Mouse (Mus musculus): Measurements from ENCODE around the gene Snapc4. TPM values are rescaled to one million over a fixed set of nuclear protein-coding genes. Genes with fewer than 3 reads are reported as not detected.

Snapc4 gene
- 37.3 and 48.9 TPM in 2 replicates for polyA plus RNA-seq (2012; rRNA removed; ENCODE audit: low replicate concordance)

DNA sequence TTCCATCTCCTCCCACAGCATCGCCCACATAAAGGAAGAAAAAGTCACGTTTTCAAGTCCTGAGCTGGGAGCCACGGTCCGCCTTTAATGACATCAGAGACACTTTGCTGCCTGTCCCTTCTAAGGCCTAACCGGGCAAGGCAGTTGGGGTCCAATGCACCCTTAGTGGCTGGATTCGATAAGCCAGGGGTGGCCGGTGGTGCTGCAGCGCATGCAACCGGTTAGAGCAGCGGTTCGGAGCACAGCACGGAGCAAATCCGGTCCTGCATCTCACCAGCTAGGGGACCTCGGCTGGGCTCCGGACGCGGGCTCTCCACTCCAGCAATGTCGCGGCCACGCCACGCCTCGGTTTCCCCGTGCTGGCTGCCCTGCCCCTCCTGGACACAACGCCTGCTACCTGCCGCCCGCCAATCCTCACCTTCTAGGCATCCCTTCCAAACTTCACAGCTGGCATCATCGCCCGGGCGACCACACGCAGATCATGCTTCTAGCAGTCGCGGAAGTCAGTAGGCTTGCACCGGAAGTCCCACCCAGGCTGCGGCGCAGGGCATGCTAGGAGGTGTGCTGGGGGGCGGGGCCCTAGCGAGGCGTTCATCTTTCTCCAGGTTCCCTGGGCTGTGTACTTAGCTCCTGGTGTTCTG, at the start of gene Snapc4:
Gene Snapc4, minus strand, starts transcription at position 523 of the 641 bp plus-strand sequence.

DNA sequence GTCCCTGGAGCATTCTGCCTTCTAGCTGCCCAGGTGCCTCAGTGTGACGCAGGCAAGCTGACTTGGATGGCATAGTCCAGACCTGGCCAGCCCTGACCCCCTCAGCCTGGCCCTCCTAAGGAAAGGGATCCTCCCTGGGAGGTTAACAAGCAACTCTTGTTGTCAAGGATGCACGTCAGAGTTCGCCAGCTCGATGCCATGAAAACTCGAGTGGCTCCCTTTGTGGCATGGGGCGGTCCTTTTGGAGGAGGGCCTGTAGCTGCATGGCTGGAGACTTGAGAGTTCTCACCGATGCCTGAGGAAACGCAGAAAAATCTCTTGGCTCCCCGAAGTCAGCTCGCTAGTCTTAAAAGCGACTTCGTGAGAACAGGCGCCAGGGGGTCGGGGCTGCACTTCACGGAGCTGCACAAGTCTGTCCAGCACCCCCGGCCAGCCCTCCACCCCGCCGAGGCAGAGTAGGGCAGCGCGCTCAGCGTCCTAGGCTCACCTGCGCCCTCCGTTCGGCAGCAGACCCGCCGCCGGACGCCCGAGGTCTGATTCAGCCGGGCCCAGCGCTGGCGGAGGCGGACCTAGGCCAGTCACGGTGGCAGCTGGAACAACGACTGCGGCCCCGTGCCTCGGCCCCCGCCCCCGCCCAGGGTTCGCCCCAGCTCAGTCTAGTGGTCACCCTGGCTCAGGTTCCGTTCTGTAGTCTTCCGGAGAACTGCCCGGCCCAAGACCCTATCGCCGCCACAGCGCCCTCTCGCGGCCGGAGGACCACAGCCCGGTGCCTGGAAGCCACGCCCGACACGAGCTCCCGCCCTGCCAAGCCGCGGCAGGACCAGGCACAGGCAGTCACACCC, 28.3 kb upstream of the Snapc4 start, which contains the start of gene Inpp5e:
Gene Inpp5e, minus strand, starts transcription at position 689 of the 842 bp plus-strand sequence.

DNA sequence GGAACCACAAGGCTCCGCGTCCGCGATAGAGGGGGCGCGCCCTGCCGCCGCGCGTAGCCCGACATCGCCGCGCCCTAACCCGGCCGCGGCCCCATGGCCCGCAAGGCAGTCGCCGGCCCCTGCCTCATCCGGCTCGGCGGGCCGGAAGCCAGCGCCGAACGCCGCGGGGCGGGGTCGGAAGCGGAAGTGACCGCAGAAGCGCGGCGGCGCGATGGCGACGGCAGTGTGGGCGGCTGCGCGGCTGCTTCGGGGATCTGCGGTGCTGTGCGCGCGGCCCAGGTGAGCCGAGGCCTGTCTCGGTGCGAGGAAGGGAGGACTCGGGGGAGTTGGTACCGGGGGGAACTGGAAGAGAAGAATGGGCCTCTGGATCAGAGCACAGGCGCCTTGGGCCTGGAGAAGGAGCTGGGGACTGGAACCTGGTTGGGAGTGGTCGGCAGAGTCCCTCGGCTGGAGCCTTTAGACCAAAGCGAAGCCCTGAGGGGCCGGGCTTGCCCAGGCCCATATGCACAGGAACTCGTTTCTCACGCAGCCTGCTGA, 8.8 kb upstream of the Snapc4 start, which contains the start of the genes Entr1 and Pmpca:
Gene Entr1, minus strand, starts transcription at position 163 of the 537 bp plus-strand sequence.
Gene Pmpca, plus strand, starts transcription at position 186 of the 537 bp plus-strand sequence.

DNA sequence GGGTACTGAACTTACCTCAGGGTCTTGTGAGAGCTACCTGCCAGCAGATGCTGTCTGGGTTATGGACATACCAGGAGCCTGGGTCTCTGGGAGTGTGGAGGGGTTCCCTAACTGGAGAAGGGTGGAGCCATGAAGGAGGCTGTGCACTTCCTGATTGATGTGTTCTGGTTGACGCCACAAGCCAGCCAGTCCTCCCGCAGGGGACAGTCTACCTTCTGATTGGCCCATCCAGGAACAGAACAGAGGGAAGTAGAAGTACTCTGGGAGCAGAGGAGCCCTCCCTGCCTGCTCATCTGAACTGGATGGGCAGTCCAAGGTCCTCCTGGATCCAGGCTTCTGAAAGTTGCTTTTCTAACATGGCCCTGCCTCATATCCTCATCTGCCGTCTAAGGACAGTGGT, 19.7 kb downstream of the Snapc4 start, which contains the start of gene Card9:
Gene Card9, minus strand, starts transcription at position 147 of the 400 bp plus-strand sequence.

DNA sequence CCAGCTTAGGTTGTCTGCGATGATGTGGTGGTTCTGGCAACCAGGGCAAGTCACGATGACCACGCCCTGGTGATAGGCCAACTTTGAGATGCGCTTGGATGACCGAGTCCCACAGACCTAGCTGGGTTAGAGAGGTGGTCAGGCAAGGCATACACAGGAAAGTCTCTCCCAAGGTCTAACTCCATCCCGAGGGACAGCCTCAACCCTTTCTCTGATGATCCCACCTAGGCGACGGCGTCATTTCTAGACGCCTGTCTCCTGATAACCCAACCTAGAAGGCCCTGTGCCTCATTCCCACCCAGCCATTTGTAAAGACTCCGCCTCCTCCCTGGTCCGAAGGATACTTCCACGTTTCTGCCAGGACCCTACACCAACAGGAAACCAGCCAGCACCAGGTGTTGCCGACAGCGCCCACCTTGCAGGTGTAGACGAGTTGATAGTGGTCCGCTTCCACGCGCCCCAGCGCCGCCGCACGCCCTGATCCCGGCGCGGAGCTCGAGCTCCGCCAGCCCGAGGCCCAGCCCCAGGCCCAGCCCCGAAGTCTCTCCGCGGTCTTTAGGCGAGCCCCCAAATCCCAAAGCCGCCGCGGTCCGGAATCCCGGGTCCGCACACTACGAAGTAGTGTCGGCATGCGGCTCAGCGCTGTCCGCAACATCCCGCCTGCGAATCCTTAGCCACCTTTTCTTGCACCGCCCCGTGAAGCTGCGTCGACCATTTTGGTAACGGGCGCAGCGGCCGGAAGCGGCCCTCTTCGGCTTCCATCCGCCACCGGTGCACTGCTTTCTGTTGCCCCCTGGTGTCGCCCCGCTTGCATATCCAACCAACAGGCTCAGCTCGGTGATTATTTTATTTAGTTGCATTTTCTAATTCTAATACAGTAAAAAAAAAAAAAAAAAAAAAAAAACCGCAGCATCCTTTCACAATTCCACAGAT, 28.8 kb downstream of the Snapc4 start, which contains the start of gene Dnlz:
Gene Dnlz, minus strand, starts transcription at position 753 of the 933 bp plus-strand sequence.

DNA sequence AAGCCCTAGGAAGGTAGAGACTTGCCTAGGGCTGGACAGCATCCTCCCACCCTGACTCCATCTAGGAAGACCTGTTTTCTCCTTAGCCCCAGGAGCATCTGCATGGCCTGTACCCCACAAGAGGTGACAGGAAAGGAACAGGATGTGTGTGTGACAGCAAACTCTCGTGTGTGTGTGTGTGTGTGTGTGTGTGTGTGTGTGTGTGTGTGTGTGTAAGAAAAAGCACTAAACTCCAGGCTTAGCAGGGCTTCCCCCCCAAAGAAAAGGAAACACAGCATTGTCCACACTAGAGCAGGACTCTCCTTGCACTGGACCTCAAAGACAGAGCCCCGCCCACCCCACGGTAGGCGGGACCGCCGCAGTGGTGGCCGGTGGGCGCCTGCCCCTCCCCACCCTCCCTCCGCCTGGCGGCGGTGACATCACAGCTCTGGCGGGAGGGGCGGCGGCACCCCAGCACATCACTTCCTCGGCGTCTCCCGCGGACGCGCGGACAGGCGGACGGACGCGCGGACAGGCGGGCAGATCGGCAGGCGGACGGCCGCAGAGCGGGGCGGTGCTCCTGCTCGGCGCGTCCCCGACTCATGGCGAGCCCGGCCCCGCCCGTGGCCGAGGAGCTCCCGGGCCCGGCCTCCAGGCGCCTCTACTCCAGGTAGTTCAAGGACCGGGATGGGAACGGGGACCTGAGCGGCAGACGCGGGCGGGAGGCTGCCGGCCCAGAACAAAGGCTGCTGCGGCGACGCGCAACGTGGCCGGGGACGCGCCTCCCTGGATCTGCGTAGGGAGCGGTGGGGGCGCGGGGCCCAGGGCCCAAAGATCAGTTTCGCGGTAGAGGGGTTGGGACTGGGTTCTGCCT, 65.2 kb downstream of the Snapc4 start, which contains the start of gene Gpsm1:
Gene Gpsm1, plus strand, starts transcription at position 444 of the 853 bp plus-strand sequence.

Other genes starting within 250 kb of the Snapc4 start
- not detected in 2 replicates for gene Lhx3, start 172.4 kb downstream of the Snapc4 start, polyA plus RNA-seq (2012; rRNA removed; ENCODE audit: low replicate concordance)
- 11.7 and 13.9 TPM in 2 replicates for gene Qsox2, start 143.1 kb downstream of the Snapc4 start, polyA plus RNA-seq (2012; rRNA removed; ENCODE audit: low replicate concordance)
- 0.50 and 0.73 TPM in 2 replicates for gene Ccdc187, start 86.1 kb downstream of the Snapc4 start, polyA plus RNA-seq (2012; rRNA removed; ENCODE audit: low replicate concordance)
- gene Gpsm1, start 65.1 kb downstream of the Snapc4 start, polyA plus RNA-seq (2012; rRNA removed; ENCODE audit: low replicate concordance) = 19.1 and 31.7 TPM in 2 replicates
- gene Dnlz, start 28.5 kb downstream of the Snapc4 start, polyA plus RNA-seq (2012; rRNA removed; ENCODE audit: low replicate concordance) = 23.6 and 24.9 TPM in 2 replicates
- gene Card9, start 19.7 kb downstream of the Snapc4 start, polyA plus RNA-seq (2012; rRNA removed; ENCODE audit: low replicate concordance) = 6.2 and 11.1 TPM in 2 replicates
- gene Entr1, start 8.7 kb upstream of the Snapc4 start, polyA plus RNA-seq (2012; rRNA removed; ENCODE audit: low replicate concordance) = 85.9 and 95.2 TPM in 2 replicates
- 26.6 and 59.7 TPM in 2 replicates for gene Pmpca, start 8.7 kb upstream of the Snapc4 start, polyA plus RNA-seq (2012; rRNA removed; ENCODE audit: low replicate concordance)
- gene Inpp5e, start 28.6 kb upstream of the Snapc4 start, polyA plus RNA-seq (2012; rRNA removed; ENCODE audit: low replicate concordance) = 32.3 and 33.1 TPM in 2 replicates
- gene Sec16a, start 64.6 kb upstream of the Snapc4 start, polyA plus RNA-seq (2012; rRNA removed; ENCODE audit: low replicate concordance) = 103 and 116 TPM in 2 replicates
- gene Notch1, start 136.0 kb upstream of the Snapc4 start, polyA plus RNA-seq (2012; rRNA removed; ENCODE audit: low replicate concordance) = 51.4 and 106 TPM in 2 replicates
- gene Egfl7, start 199.4 kb upstream of the Snapc4 start, polyA plus RNA-seq (2012; rRNA removed; ENCODE audit: low replicate concordance) = 381 and 497 TPM in 2 replicates
- gene Gm20532, start 206.0 kb upstream of the Snapc4 start, polyA plus RNA-seq (2012; rRNA removed; ENCODE audit: low replicate concordance) = not detected in 2 replicates
- 1,162 and 1,266 TPM in 2 replicates for gene Agpat2, start 223.8 kb upstream of the Snapc4 start, polyA plus RNA-seq (2012; rRNA removed; ENCODE audit: low replicate concordance)
- 33.4 and 38.4 TPM in 2 replicates for gene Fam69b, start 247.8 kb upstream of the Snapc4 start, polyA plus RNA-seq (2012; rRNA removed; ENCODE audit: low replicate concordance)